Mouse (Mus musculus): ENCODE results near the gene Rnf183. TPM values are rescaled to one million over a fixed set of nuclear protein-coding genes. Genes with fewer than 3 reads are reported as not detected.
A peak's percentile ranks its signal among the peaks of the same experiment; 100 is the strongest.

Rnf183 gene
- polyA plus RNA-seq, 1 experiment from 2014 or later, result 0.40 TPM

DNA sequence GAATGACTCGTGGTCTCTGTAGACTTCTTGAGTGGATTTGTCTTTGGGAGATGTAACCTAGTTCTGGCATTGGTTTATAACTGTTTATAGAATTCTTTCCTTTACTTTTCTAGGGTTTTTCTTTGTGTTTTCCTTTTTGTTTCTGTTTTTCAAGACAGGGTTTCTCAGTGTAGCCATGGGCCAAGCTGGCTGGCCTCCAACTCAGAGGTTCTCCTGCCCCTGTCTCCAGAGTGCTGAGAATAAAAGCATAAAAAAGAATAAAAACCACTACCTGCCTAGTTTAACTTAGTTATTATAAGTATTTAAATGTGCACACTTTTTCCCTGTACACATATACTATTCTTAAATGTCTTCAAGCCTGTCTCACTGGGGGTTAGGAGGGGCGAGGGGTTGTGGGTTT, 24.7 kb downstream of the Rnf183 start:
- H3K36me3 ChIP-seq (ENCODE audit: insufficient read depth, low read length), result peaks cover 33% of the 10 kb centered on the region
- H3K27ac ChIP-seq (ENCODE audit: low read length), result no peak overlapping the region
- WGBS, result 83% methylated on average over 2 of the region's 2 CpGs
- peaks cover 26% of the 10 kb centered on the region for H3K4me1 ChIP-seq (ENCODE audit: insufficient read depth, low read length)
- H3K9me3 ChIP-seq (ENCODE audit: low read length), result no peaks in the 10 kb centered on the region
- H3K4me2 ChIP-seq (replicated peaks; ENCODE audit: low read depth, low read length), result peak overlapping the region; percentile 64
- ATAC-seq (ENCODE audit: low FRiP score, low TSS enrichment), result no peak
- no peaks in the 10 kb centered on the region for H3K27me3 ChIP-seq (ENCODE audit: insufficient read depth, low read length)
- 0 out of 2 replicates have a peak overlapping the region, but pooled peaks have one; percentile 25 for H3K9ac ChIP-seq (replicated peaks; ENCODE audit: low read length)
- peak overlapping the region; percentile 87; the same call in 1 of the 2 replicates for H3K4me3 ChIP-seq (ENCODE audit: low read length)

DNA sequence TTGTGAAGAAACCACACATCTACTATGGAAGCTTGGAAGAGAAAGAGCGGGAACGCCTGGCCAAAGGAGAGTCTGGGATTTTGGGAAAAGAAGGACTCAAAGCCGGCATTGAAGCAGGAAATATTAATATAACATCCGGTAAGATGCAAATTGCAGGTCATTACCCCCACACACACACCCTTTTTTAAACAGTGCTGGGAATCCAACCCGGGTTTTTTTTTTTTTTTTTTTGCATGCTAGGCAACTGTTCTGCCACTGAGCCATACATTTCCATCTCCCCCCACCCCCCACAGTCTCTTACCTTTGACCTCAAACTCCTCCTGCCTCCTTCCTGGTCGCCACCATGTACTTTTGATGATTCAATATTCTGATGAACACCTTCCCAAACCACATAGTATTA, 25.4 kb downstream of the Rnf183 start:
- no peaks in the 10 kb centered on the region for H3K9me3 ChIP-seq (ENCODE audit: low read length)
- H3K27me3 ChIP-seq (ENCODE audit: insufficient read depth, low read length), result no peaks in the 10 kb centered on the region
- peaks cover 26% of the 10 kb centered on the region for H3K36me3 ChIP-seq (ENCODE audit: insufficient read depth, low read length)
- no peak for ATAC-seq (ENCODE audit: low FRiP score, low TSS enrichment)
- H3K4me3 ChIP-seq (ENCODE audit: low read length), result peak overlapping the region; percentile 87
- H3K4me2 ChIP-seq (replicated peaks; ENCODE audit: low read depth, low read length), result peak overlapping the region; percentile 64
- H3K9ac ChIP-seq (replicated peaks; ENCODE audit: low read length), result peak overlapping the region; percentile 90
- WGBS, result 21% methylated on average over 6 of the region's 6 CpGs
- H3K27ac ChIP-seq (ENCODE audit: low read length), result peak overlapping the region; percentile 90; the same call in 1 of the 2 replicates
- H3K4me1 ChIP-seq (ENCODE audit: insufficient read depth, low read length), result peaks cover 26% of the 10 kb centered on the region

GRCm38 (mm10) chr4:62408601-62409282, 26.3 kb downstream of the Rnf183 start, which contains the start of the genes Cdc26 and Prpf4:
Gene Cdc26 (minus strand): TSS chr4:62408642.
Gene Prpf4 (plus strand): TSS chr4:62408797.
- Histone ChIP-seq H3K36me3 (ENCODE audit: insufficient read depth, low read length) (peaks cover 24% of the 10 kb centered on the region), H3K4me1 (ENCODE audit: insufficient read depth, low read length) (peaks cover 26% of the 10 kb centered on the region), H3K4me3 (ENCODE audit: low read length) (peak within 1 kb of the TSS; percentile 87), H3K9me3 (ENCODE audit: low read length) (no peaks in the 10 kb centered on the region), H3K27ac (ENCODE audit: low read length) (peak within 1 kb of the TSS; percentile 90), H3K27me3 (ENCODE audit: insufficient read depth, low read length) (no peaks in the 10 kb centered on the region), H3K4me2 (replicated peaks; ENCODE audit: low read depth, low read length) (peak within 1 kb of the TSS; percentile 64), H3K9ac (replicated peaks; ENCODE audit: low read length) (peak within 1 kb of the TSS; percentile 90)
- peak; percentile 99 for ATAC-seq (ENCODE audit: low FRiP score, low TSS enrichment)
- WGBS, result under 1% methylated on average over 39 of the region's 39 CpGs

GRCm38 (mm10) chr4:62407730-62408582, 27.1 kb downstream of the Rnf183 start:
- peak; percentile 55 for ATAC-seq (ENCODE audit: low FRiP score, low TSS enrichment)
- Histone ChIP-seq H3K4me3 (ENCODE audit: low read length) (peak overlapping the region; percentile 87), H3K4me2 (replicated peaks; ENCODE audit: low read depth, low read length) (peak overlapping the region; percentile 52), H3K4me1 (ENCODE audit: insufficient read depth, low read length) (peaks cover 26% of the 10 kb centered on the region), H3K27ac (ENCODE audit: low read length) (peak overlapping the region; percentile 85), H3K27me3 (ENCODE audit: insufficient read depth, low read length) (no peaks in the 10 kb centered on the region), H3K9me3 (ENCODE audit: low read length) (no peaks in the 10 kb centered on the region), H3K9ac (replicated peaks; ENCODE audit: low read length) (peak overlapping the region; percentile 83), H3K36me3 (ENCODE audit: insufficient read depth, low read length) (peaks cover 23% of the 10 kb centered on the region)
- WGBS, result under 1% methylated on average over 35 of the region's 35 CpGs

GRCm38 (mm10) chr4:62406133-62406532, 28.9 kb downstream of the Rnf183 start:
- WGBS, result 85% methylated on average over 4 of the region's 4 CpGs
- H3K9me3 ChIP-seq (ENCODE audit: low read length), result no peaks in the 10 kb centered on the region
- peaks cover 26% of the 10 kb centered on the region for H3K4me1 ChIP-seq (ENCODE audit: insufficient read depth, low read length)
- no peak overlapping the region for H3K9ac ChIP-seq (replicated peaks; ENCODE audit: low read length)
- no peak overlapping the region for H3K27ac ChIP-seq (ENCODE audit: low read length)
- H3K4me3 ChIP-seq (ENCODE audit: low read length), result no peak overlapping the region
- peaks cover 26% of the 10 kb centered on the region for H3K36me3 ChIP-seq (ENCODE audit: insufficient read depth, low read length)
- H3K27me3 ChIP-seq (ENCODE audit: insufficient read depth, low read length), result no peaks in the 10 kb centered on the region
- no peak overlapping the region for H3K4me2 ChIP-seq (replicated peaks; ENCODE audit: low read depth, low read length)
- ATAC-seq (ENCODE audit: low FRiP score, low TSS enrichment), result no peak

GRCm38 (mm10) chr4:62398956-62399355, 36.1 kb downstream of the Rnf183 start:
- no peaks in the 10 kb centered on the region for H3K9me3 ChIP-seq (ENCODE audit: low read length)
- no peak for ATAC-seq (ENCODE audit: low FRiP score, low TSS enrichment)
- no peak overlapping the region for H3K9ac ChIP-seq (replicated peaks; ENCODE audit: low read length)
- no peak overlapping the region for H3K27ac ChIP-seq (ENCODE audit: low read length)
- H3K27me3 ChIP-seq (ENCODE audit: insufficient read depth, low read length), result no peaks in the 10 kb centered on the region
- H3K4me3 ChIP-seq (ENCODE audit: low read length), result no peak overlapping the region
- no peak overlapping the region for H3K4me2 ChIP-seq (replicated peaks; ENCODE audit: low read depth, low read length)
- WGBS, result 92% methylated on average over 3 of the region's 3 CpGs
- H3K4me1 ChIP-seq (ENCODE audit: insufficient read depth, low read length), result no peaks in the 10 kb centered on the region
- peaks cover 77% of the 10 kb centered on the region for H3K36me3 ChIP-seq (ENCODE audit: insufficient read depth, low read length)

GRCm38 (mm10) chr4:62397616-62398365, 37.3 kb downstream of the Rnf183 start:
- WGBS, result 87% methylated on average over 4 of the region's 4 CpGs
- H3K4me1 ChIP-seq (ENCODE audit: insufficient read depth, low read length), result no peaks in the 10 kb centered on the region
- H3K27ac ChIP-seq (ENCODE audit: low read length), result no peak overlapping the region
- H3K36me3 ChIP-seq (ENCODE audit: insufficient read depth, low read length), result peaks cover 78% of the 10 kb centered on the region
- no peak overlapping the region for H3K4me2 ChIP-seq (replicated peaks; ENCODE audit: low read depth, low read length)
- H3K4me3 ChIP-seq (ENCODE audit: low read length), result no peak overlapping the region
- no peaks in the 10 kb centered on the region for H3K9me3 ChIP-seq (ENCODE audit: low read length)
- ATAC-seq (ENCODE audit: low FRiP score, low TSS enrichment), result no peak
- no peaks in the 10 kb centered on the region for H3K27me3 ChIP-seq (ENCODE audit: insufficient read depth, low read length)
- no peak overlapping the region for H3K9ac ChIP-seq (replicated peaks; ENCODE audit: low read length)

- no peak overlapping the region for H3K27ac ChIP-seq (ENCODE audit: low read length)
- no peak for ATAC-seq (ENCODE audit: low FRiP score, low TSS enrichment)
- no peak overlapping the region for H3K4me2 ChIP-seq (replicated peaks; ENCODE audit: low read depth, low read length)
- peaks cover 71% of the 10 kb centered on the region for H3K36me3 ChIP-seq (ENCODE audit: insufficient read depth, low read length)
- H3K9me3 ChIP-seq (ENCODE audit: low read length), result no peaks in the 10 kb centered on the region
- no peak overlapping the region for H3K4me3 ChIP-seq (ENCODE audit: low read length)
- H3K27me3 ChIP-seq (ENCODE audit: insufficient read depth, low read length), result no peaks in the 10 kb centered on the region
- WGBS, result 97% methylated on average over 1 of the region's 1 CpGs
- no peaks in the 10 kb centered on the region for H3K4me1 ChIP-seq (ENCODE audit: insufficient read depth, low read length)
- no peak overlapping the region for H3K9ac ChIP-seq (replicated peaks; ENCODE audit: low read length)
These were observed 39.2 kb downstream of the Rnf183 start for GRCm38 (mm10) chr4:62395806-62396205.

- Histone ChIP-seq H3K9ac (replicated peaks; ENCODE audit: low read length) (no peak overlapping the region), H3K36me3 (ENCODE audit: insufficient read depth, low read length) (peaks cover 63% of the 10 kb centered on the region), H3K9me3 (ENCODE audit: low read length) (no peaks in the 10 kb centered on the region), H3K27ac (ENCODE audit: low read length) (no peak overlapping the region), H3K4me2 (replicated peaks; ENCODE audit: low read depth, low read length) (no peak overlapping the region), H3K4me1 (ENCODE audit: insufficient read depth, low read length) (no peaks in the 10 kb centered on the region), H3K4me3 (ENCODE audit: low read length) (no peak overlapping the region), H3K27me3 (ENCODE audit: insufficient read depth, low read length) (no peaks in the 10 kb centered on the region)
- ATAC-seq (ENCODE audit: low FRiP score, low TSS enrichment), result no peak
- WGBS, result 70% methylated on average over 6 of the region's 6 CpGs
These were observed 41.6 kb downstream of the Rnf183 start for GRCm38 (mm10) chr4:62393459-62393858.

Measured in kidney, embryonic 16.5 days (tissue).